Mouse (Mus musculus) embryonic facial prominence, embryonic 13.5 days (tissue): ENCODE measurements around the gene Timm8a2. TPM values are rescaled to one million over a fixed set of nuclear protein-coding genes. Genes with fewer than 3 reads are reported as not detected.

ENCODE experiments used
- ATAC-seq: fragments of 200-750 bp; cut with Nextera tagmentation; 2 replicates; pipeline ENCODE4 v1.8.0; 2017; ENCODE audit warnings: low read depth; ENCODE audit not compliant: insufficient number of reproducible peaks, insufficient read depth, low FRiP score, low TSS enrichment
- H3K27ac ChIP-seq: fragments of 300-500 bp; sonication (generic); 2 replicates; pipeline ENCODE4 v1.5.1; 2015; ENCODE audit warnings: moderate library complexity, mild to moderate bottlenecking, inconsistent platforms
- H3K27me3 ChIP-seq: fragments of 300-500 bp; sonication (generic); 2 replicates; pipeline ENCODE4 v1.6.1; 2015; ENCODE audit warnings: mild to moderate bottlenecking, inconsistent platforms
- H3K36me3 ChIP-seq: fragments of 300-500 bp; sonication (generic); 2 replicates; pipeline ENCODE4 v1.6.1; 2015; ENCODE audit warnings: mild to moderate bottlenecking, inconsistent platforms
- H3K4me1 ChIP-seq: fragments of 300-500 bp; sonication (generic); 2 replicates; pipeline ENCODE4 v1.6.1; 2015; ENCODE audit warnings: inconsistent platforms
- H3K4me2 ChIP-seq: fragments of 300-500 bp; sonication (generic); 2 replicates; pipeline ENCODE4 v1.6.1; 2015; ENCODE audit warnings: moderate library complexity, mild to moderate bottlenecking, inconsistent platforms
- H3K4me3 ChIP-seq: fragments of 300-500 bp; sonication (generic); 2 replicates; pipeline ENCODE4 v1.5.1; 2015; ENCODE audit warnings: mild to moderate bottlenecking, inconsistent platforms
- H3K9ac ChIP-seq: fragments of 300-500 bp; sonication (generic); 2 replicates; pipeline ENCODE4 v1.6.1; 2015; ENCODE audit warnings: mild to moderate bottlenecking, inconsistent platforms
- H3K9me3 ChIP-seq: fragments of 300-500 bp; sonication (generic); 2 replicates; pipeline ENCODE4 v1.6.1; 2016; ENCODE audit warnings: inconsistent platforms
- WGBS: fragments of 180-500 bp; shearing (Covaris S2); methylation state at CpG from one replicate; pipeline ENCODE4 v1.1.7; 2015; ENCODE audit warnings: mixed read lengths; 5-methylcytosine and 5-hydroxymethylcytosine counted together
- polyA plus RNA-seq: library from polyadenylated mRNA; unstranded; fragments of >200 nt; fragmentation: Nextera tagmentation; extraction: Ambion mirVana; gene quantifications from 2 replicates; pipeline ENCODE4 v1.2.1, GENCODE M21; 2015

Timm8a2 gene
- polyA plus RNA-seq, 1 experiment from 2014 or later = not detected

DNA sequence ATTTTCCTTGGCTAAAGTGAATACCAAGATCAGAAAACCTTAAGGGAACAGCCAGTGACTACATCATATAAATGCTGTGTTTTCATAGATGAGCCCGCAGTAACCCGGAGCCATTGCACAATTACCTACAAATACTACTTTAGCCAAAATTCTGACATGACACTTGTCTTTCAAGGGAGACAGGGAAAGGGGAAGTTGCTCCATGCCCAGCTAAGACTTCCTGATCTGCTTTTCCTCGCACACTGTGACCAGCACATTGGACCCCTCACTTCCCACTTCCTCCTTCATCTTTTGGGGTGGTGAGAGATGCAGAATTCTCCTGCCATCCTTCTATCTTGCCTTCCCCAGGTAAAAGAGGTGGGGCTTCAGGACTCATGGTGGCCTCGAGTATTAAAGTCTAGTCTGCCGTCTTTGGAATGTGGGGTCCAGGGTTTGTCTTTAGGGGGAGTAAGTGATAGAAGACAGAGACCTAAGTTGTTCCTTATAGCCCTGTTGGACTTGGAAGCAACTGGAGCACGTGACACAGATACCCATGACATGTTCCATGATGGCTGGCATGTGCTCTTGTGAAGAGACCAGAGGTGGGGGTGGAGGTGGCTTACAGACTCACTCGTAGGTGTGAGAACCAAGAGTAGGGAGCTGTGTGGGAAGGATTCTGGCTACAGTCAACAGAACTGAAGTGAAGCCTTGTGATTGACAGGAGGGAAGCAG lies 39.5 kb upstream of the Timm8a2 start:
- 92% methylated on average over 7 of the region's 7 CpGs for WGBS

DNA sequence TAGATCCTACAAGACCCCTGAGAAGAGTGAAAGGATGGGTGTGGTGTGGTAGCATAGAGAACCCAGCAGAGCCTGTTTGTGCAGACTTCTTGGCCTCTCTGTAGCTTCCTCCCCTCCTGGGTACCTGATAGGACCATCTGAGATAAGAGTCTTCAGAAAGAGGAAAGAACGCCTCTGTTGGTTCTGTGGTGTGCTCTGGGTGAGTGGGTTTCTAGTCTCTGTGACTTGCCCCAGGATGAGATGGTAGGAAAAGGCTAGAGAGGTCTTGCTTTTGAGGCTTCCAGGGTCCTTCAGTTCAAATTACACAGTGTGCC lies 39.0 kb upstream of the Timm8a2 start:
- 89% methylated on average over 1 of the region's 1 CpGs for WGBS
- no peak overlapping the region for H3K4me3 ChIP-seq
- H3K36me3 ChIP-seq = peaks cover 46% of the 10 kb centered on the region
- no peak overlapping the region for H3K27ac ChIP-seq
- ATAC-seq = no peak
- H3K4me2 ChIP-seq = no peak overlapping the region
- H3K9me3 ChIP-seq = no peaks in the 10 kb centered on the region
- no peaks in the 10 kb centered on the region; the same call in 1 of the 2 replicates for H3K4me1 ChIP-seq
- H3K9ac ChIP-seq = no peak overlapping the region
- no peaks in the 10 kb centered on the region for H3K27me3 ChIP-seq

More for the DNA sequence above, 39.5 kb upstream of the Timm8a2 start:
- no peaks in the 10 kb centered on the region for H3K27me3 ChIP-seq
- no peak for ATAC-seq
- no peak overlapping the region for H3K4me3 ChIP-seq
- H3K9me3 ChIP-seq = no peaks in the 10 kb centered on the region
- no peaks in the 10 kb centered on the region; the same call in 1 of the 2 replicates for H3K4me1 ChIP-seq
- H3K9ac ChIP-seq = no peak overlapping the region
- no peak overlapping the region for H3K4me2 ChIP-seq
- no peak overlapping the region for H3K27ac ChIP-seq
- H3K36me3 ChIP-seq = peaks cover 46% of the 10 kb centered on the region

DNA sequence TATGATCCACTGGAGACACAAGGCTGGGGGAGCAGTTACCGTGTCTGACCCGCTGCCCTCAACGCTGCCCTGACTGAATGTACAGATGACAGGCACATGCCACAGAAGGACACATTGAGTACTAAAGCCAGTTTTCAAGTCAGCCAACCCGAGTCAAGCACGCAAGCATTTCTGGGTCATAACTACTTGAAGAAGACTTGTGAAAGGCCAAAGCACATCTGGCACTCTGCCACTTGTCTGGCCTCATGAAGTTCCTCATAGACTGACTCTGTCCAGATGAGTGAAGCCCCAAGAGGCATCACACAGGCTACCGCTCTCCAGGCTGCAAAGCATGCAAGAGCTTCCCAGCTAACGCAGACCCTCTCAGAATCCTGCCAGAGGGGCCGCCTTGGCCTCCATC lies 37.7 kb upstream of the Timm8a2 start:
- H3K4me2 ChIP-seq = no peak overlapping the region
- no peak overlapping the region for H3K9ac ChIP-seq
- H3K27ac ChIP-seq = no peak overlapping the region
- no peaks in the 10 kb centered on the region for H3K9me3 ChIP-seq
- ATAC-seq = no peak
- 86% methylated on average over 8 of the region's 8 CpGs for WGBS
- no peaks in the 10 kb centered on the region; the same call in 1 of the 2 replicates for H3K4me1 ChIP-seq
- H3K36me3 ChIP-seq = peaks cover 43% of the 10 kb centered on the region
- H3K27me3 ChIP-seq = no peaks in the 10 kb centered on the region
- H3K4me3 ChIP-seq = no peak overlapping the region

DNA sequence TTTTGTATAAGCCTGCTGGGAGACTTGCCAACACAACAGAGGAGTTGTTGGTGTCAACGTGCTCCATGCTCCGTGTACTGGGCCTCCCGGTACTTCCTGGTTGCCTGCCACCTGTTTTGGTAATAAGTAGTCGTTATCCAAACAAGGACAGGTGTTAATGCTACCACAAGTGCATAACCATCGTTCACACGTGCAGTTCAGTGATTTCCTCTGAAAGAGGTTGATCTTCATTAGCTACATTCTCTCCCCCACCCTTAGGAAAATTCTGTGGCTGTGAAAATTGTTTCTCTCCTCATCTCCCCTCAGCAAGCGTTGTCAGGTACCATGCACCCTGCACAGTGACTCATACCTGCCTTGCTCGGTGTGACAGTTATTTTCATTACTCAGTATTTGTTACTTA lies 35.0 kb upstream of the Timm8a2 start:
- Histone ChIP-seq H3K27me3 (no peaks in the 10 kb centered on the region), H3K9me3 (no peaks in the 10 kb centered on the region), H3K36me3 (peaks cover 35% of the 10 kb centered on the region), H3K27ac (no peak overlapping the region), H3K4me3 (no peak overlapping the region), H3K4me2 (no peak overlapping the region), H3K9ac (no peak overlapping the region), H3K4me1 (no peaks in the 10 kb centered on the region)
- 81% methylated on average over 8 of the region's 8 CpGs for WGBS
- no peak for ATAC-seq

DNA sequence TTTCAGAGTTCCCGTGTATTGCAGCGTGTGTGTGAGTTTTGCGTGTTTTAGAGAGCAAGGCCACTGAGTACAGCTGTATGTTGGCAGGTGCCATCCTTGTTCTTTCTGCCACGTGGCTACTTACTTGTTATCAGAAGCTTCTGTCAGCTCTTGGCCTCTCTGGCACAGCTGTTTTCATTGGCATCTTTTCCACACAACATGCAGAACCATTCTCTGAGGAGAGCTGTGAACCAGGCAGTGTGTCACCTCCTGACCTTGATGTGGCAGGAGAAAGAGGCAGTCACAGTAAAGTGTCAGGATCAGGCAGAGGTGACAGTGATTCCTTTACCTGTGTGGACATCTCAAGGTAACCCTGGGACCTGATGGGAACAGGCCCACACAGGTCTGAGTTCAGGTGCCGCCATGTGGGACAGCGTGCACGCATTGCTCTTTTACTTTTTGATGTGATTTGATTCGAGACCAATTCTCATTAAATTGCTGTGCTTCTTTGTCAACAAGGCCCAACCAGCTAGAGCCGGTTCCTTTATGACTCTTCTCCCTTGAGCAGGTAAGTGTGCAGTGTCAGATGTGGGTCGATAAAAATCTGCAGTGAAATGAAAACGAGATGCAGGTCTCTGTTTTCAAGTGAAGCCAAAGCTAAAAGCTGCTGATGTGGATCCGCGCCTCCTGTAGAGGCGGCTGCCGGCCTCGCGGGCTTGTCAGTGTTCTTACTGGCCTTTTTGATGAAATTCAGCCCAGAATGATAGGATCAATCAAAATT lies 33.9 kb upstream of the Timm8a2 start:
- WGBS = 92% methylated on average over 17 of the region's 17 CpGs
- Histone ChIP-seq H3K4me2 (no peak overlapping the region), H3K9ac (no peak overlapping the region), H3K9me3 (no peaks in the 10 kb centered on the region), H3K27me3 (no peaks in the 10 kb centered on the region), H3K27ac (no peak overlapping the region), H3K4me3 (no peak overlapping the region), H3K4me1 (no peaks in the 10 kb centered on the region), H3K36me3 (peaks cover 25% of the 10 kb centered on the region)
- ATAC-seq = no peak

DNA sequence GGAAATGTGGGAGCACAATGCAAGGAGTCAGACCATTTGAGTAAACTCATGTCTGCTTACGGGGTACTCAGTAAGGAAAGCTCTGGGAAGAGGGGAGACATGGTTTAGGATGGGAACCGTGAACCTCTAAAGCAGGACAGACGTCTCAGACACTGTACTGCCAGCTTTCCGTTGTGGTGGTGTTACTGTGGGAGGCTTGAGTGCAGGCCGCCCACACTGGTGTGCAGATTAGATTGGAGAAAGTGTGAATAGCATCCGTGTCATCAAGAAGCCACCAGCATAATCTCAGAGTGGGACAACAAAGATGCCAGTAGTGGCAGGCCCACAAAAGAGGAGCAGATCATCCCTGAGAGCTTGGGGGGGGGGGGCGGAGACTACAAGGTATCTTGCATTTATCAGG lies 32.2 kb upstream of the Timm8a2 start:
- Histone ChIP-seq H3K27me3 (no peaks in the 10 kb centered on the region), H3K4me3 (no peak overlapping the region), H3K9ac (no peak overlapping the region), H3K36me3 (peaks cover 9% of the 10 kb centered on the region; the same call in 1 of the 2 replicates), H3K27ac (no peak overlapping the region), H3K4me2 (no peak overlapping the region), H3K9me3 (no peaks in the 10 kb centered on the region), H3K4me1 (no peaks in the 10 kb centered on the region)
- ATAC-seq = no peak
- 90% methylated on average over 7 of the region's 7 CpGs for WGBS

DNA sequence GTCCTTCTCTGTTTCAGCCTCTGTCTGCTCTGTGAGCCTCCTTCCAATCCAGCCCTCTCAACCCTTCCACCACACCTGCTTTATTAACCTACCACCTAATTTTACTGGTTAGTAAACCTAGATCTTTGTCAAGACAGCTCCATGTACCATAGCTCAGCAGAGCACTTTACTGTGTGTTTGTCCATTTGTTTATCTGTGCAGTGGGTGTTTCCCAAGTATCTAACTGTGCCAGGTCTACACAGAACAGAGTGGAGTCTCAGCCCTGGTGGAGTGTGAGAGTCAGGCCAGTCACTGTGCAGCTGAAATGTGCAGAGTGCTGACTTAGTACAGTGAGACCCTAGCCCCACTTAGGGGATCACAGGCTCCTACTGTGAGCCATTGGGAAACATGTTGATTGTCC lies 30.7 kb upstream of the Timm8a2 start:
- no peak overlapping the region for H3K4me2 ChIP-seq
- ATAC-seq = no peak
- H3K27me3 ChIP-seq = no peaks in the 10 kb centered on the region
- peaks cover 5% of the 10 kb centered on the region for H3K36me3 ChIP-seq
- no peak overlapping the region for H3K9ac ChIP-seq
- no peak overlapping the region for H3K4me3 ChIP-seq
- no peaks in the 10 kb centered on the region for H3K9me3 ChIP-seq
- H3K27ac ChIP-seq = no peak overlapping the region
- no peaks in the 10 kb centered on the region for H3K4me1 ChIP-seq

DNA sequence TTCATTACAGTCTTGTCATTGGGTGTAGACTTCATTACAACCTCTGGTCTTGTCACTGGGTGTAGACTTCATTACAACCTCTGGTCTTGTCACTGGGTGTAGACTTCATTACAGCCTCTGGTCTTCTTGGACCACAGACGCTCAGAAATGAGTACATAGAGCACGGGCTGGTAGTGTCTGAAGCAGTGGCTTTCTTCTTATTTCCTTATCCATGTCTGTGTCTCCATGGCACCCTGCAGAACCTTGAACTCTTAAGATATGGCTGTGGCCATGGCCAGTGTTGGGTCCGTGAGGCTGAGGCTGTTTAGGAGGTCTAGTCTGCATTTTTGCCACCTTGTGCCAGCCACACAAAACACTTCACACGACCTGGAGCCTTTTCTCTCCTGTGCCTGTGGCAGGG lies 26.2 kb upstream of the Timm8a2 start:
- Histone ChIP-seq H3K36me3 (peaks cover 37% of the 10 kb centered on the region), H3K27ac (no peak overlapping the region), H3K4me1 (0 out of 2 replicates have a peak, but pooled peaks cover 7% of the 10 kb centered on the region), H3K27me3 (no peaks in the 10 kb centered on the region), H3K9ac (no peak overlapping the region), H3K4me3 (no peak overlapping the region), H3K4me2 (no peak overlapping the region), H3K9me3 (no peaks in the 10 kb centered on the region)
- no peak for ATAC-seq
- 93% methylated on average over 4 of the region's 4 CpGs for WGBS

DNA sequence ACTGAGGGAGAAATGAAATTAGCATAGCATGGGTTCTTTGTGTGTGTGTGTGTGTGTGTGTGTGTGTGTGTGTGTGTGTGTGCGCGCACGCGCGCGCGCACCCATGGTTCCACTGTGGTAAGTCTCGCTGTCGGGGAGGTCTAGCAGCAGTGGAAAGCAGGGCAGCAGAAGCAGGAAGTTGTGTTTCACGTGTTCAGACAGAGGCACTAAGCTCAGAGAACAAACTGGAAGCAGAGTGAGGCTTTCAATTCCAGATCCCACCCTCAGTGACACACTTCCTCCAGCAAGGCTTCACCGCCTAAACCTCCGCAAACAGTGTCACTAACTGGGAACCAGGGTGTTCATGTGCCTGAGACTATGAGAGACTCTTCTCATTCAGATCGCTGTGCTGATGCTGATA lies 25.0 kb upstream of the Timm8a2 start:
- Histone ChIP-seq H3K27me3 (no peaks in the 10 kb centered on the region), H3K4me1 (0 out of 2 replicates have a peak, but pooled peaks cover 7% of the 10 kb centered on the region), H3K9ac (no peak overlapping the region), H3K4me2 (no peak overlapping the region), H3K27ac (no peak overlapping the region), H3K9me3 (no peaks in the 10 kb centered on the region), H3K36me3 (peaks cover 39% of the 10 kb centered on the region), H3K4me3 (no peak overlapping the region)
- 88% methylated on average over 13 of the region's 13 CpGs for WGBS
- ATAC-seq = no peak

DNA sequence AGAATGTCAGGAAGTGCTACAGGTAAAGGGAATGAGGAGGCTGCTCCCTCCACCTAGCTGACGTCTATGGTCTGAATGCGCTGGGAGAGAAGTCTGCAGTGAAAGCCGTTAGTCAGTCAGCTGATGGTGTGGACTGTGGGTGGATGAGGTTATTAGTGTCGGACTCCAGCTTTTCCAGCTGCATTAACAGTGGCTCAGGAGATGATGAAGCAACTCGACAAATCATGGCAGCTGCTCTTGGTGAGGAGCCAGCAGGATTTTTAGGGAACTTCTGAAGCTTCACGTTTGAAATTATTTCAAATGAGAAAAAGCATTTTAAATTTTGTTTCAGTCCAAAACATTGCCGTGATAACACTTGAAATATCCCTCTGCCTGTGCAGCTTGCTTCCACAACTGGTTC lies 24.2 kb upstream of the Timm8a2 start:
- H3K9me3 ChIP-seq = no peaks in the 10 kb centered on the region
- no peak overlapping the region for H3K4me3 ChIP-seq
- no peak overlapping the region for H3K4me2 ChIP-seq
- H3K27ac ChIP-seq = no peak overlapping the region
- 0 out of 2 replicates have a peak, but pooled peaks cover 7% of the 10 kb centered on the region for H3K4me1 ChIP-seq
- no peak overlapping the region for H3K9ac ChIP-seq
- ATAC-seq = no peak
- peaks cover 39% of the 10 kb centered on the region for H3K36me3 ChIP-seq
- WGBS = 80% methylated on average over 7 of the region's 7 CpGs
- no peaks in the 10 kb centered on the region for H3K27me3 ChIP-seq

DNA sequence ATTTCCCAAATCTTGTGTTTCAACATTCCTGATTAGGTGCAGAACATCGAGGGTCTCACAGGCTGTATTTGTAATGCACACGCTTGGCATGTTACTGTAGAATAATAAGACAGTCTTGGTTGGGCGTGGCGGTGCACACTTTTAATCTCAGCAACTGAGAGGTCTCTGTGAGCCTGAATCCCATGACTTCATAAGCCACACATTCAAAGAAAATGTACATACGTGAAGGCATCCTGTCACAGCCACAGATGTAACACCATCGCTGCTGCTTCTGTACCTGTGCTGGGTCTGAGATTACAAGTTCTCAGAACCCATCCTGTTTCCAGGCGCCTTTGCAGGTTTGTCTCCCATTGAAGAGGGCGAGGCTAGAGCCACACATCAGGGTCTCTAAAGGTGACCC lies 22.7 kb upstream of the Timm8a2 start:
- Histone ChIP-seq H3K4me3 (no peak overlapping the region), H3K4me1 (0 out of 2 replicates have a peak, but pooled peaks cover 7% of the 10 kb centered on the region), H3K9ac (no peak overlapping the region), H3K27ac (no peak overlapping the region), H3K36me3 (peaks cover 39% of the 10 kb centered on the region), H3K4me2 (no peak overlapping the region), H3K27me3 (no peaks in the 10 kb centered on the region), H3K9me3 (no peaks in the 10 kb centered on the region)
- ATAC-seq = no peak
- WGBS = 85% methylated on average over 8 of the region's 8 CpGs

DNA sequence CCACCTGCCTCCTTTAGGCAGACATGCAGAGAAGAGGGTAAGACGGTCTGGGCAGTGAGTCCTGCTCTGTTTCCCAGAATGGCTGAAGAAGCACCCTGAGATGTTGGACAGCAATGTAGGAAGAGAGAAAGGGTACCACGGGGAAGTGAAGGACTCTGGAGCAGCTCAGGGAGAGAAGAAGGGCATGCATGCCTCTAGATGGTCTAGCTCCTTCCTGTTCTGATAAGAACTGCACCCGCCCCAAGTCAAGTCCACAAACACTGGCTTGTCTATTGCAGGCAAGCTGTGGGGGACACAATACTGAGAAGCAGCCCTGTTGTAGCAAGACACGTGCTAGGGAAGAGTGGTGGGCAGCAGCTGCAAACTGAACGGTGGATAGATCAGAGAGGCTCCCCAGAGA lies 22.3 kb upstream of the Timm8a2 start:
- H3K27ac ChIP-seq = no peak overlapping the region
- peaks cover 39% of the 10 kb centered on the region for H3K36me3 ChIP-seq
- ATAC-seq = no peak
- 65% methylated on average over 5 of the region's 5 CpGs for WGBS
- H3K4me2 ChIP-seq = no peak overlapping the region
- no peak overlapping the region for H3K4me3 ChIP-seq
- H3K4me1 ChIP-seq = 0 out of 2 replicates have a peak, but pooled peaks cover 7% of the 10 kb centered on the region
- no peaks in the 10 kb centered on the region for H3K9me3 ChIP-seq
- H3K9ac ChIP-seq = no peak overlapping the region
- H3K27me3 ChIP-seq = no peaks in the 10 kb centered on the region
